Mouse (Mus musculus) common myeloid progenitor, adult 5-6 weeks (primary cell): ENCODE results near the gene Bri3. TPM values are rescaled to one million over a fixed set of nuclear protein-coding genes. Genes with fewer than 3 reads are reported as not detected.

ENCODE experiments used
- ATAC-seq: replicated peaks from 2 replicates; pipeline ENCODE4 v1.8.0; 2016; ENCODE audit warnings: low read depth, mild to moderate bottlenecking, moderate TSS enrichment, inconsistent platforms; ENCODE audit not compliant: poor library complexity, severe bottlenecking
- total RNA-seq: library from RNA; stranded (forward); fragments of 200-1000, 187-1606 nt; gene quantifications from 2 replicates; pipeline ENCODE4 v1.2.3, GENCODE M21; 2017

Bri3 gene
- total RNA-seq, 1 experiment from 2014 or later: 13.3 TPM

DNA sequence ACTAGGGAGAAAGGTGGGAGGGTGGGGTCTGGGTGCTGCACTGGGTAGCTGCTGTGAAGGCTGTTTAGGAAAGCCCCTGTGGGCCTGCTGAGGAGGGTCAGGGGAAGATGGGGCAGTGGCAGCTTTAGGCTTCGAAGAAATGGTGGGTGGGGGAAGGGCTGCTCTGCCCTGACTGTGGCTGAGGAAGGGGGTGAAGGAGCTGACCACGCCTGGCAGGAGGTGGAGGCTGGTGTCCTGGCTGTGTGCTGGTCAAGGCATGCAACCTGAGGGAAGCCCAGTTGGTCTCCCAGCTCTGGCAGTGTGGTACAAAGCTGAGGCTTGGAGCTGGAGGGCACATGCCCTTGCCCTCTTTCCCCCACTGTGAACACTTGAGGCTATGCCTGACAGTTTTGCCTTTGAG, 14.4 kb downstream of the Bri3 start:
- ATAC-seq: no peak

DNA sequence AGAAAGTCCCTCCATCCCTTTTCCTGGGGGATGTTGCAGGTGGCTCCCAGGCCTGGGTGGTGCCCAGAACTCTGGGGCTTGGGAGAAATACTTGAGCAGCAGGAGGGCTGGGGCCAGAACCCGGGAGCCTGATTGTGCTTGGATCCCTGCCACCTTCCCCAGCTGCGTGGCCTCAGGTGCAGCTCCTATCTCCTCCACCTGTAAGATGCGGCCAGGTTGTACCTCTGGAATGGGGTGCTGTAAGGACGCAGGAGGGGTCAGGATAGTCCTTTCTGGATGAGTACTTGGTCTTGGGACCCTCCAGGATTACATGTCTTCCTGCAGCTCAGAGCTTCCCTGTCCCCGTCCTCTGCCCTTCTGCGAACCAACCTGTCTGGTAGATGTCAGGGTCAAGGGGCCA, 15.0 kb downstream of the Bri3 start:
- no peak for ATAC-seq

DNA sequence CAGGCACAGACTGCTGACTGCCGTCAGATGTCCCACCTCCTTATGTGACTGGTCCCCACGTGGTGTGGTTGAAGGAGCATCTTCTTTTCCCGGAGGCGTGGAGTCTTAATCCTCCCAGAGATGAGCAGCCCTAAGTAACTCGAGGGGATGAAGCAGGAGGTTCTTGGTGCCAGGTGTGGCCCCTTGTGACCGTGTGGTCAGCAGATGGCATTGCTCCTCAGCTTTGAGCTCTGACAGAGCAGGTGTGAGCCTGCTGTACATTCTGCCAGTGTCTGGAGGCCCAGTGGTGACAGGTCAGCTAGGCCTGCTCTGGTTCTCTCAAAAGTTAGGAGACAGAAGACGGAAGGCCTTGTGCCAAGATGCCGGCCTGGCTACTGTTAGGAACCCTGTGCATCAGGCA, 16.2 kb downstream of the Bri3 start:
- no peak for ATAC-seq

DNA sequence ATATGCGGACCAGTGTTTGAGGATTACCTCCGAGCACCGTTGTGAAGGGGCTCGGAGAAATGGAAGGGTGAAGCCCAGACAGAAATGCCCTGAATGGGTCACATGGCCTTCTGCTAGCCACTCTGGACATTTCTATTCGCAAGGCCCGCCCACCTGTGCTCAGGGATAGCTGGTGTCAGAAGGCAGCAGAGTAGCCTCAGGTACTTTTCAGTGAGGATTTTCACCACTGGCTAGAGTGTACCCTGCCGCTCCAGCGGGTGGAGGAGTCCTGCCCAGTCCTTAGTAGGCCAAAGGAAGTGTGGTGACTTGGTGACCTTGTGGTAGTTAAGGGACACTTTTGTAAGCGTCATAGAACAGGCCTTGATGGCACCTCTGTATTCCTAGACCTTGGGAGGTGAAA, 17.1 kb downstream of the Bri3 start:
- no peak for ATAC-seq

DNA sequence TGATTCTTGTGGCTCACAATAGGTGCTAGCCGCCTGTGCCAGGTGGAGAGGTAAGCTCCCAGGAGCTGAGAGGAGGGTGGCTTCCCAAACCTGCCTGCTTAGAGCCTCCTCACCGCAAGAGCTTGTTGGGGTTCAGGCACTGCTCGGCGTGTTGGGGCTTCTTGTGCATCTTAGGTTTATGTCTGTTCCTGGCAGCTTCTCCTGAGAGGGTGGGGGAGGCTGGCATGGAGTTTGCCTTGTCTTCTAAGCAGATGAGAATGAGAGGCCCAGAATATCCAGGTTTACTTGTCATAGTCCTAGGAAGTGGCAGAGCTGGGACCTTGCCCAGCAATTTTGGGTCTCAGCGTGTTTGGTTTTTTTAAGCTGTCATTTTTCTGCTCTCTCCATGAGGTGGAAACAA, 17.6 kb downstream of the Bri3 start:
- no peak for ATAC-seq

DNA sequence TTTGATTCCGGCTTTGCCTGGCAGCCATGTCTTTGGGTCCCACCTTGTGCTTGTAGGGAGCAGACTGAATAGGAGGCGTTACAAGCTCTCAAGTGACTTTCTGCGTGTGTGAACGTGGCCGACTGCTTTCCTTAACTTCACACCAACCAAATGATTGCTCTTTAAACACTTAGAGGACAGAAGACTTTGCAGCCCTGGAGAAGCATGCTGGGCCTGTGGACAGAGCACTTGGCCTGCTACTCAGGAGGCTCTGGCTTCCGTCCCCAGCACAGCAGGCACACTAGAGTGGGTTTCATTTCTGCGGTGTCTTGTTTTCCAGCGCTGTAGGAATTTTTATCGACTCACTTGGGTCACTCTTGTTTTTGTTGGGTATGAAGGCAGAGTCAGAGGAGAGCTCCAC, 18.8 kb downstream of the Bri3 start:
- no peak for ATAC-seq

DNA sequence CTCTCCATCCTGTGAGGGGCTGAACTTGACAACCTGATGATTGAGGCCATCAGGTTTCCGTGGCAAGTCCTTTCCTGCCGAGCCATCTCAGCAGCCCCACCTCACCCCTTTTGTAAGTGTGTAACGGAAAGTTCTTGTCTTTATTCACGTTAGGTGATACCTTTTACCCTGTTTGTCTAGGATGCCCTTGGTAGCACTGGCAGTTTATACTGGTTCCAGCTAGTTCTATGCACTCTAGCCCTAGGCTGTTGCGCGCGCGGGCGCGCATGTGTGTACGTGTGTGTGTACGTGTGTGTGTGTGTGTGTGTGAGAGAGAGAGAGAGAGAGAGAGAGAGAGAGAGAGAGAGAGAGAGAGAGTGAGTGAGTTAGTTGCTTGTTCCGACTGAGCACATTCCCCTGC, 19.3 kb downstream of the Bri3 start:
- no peak for ATAC-seq

DNA sequence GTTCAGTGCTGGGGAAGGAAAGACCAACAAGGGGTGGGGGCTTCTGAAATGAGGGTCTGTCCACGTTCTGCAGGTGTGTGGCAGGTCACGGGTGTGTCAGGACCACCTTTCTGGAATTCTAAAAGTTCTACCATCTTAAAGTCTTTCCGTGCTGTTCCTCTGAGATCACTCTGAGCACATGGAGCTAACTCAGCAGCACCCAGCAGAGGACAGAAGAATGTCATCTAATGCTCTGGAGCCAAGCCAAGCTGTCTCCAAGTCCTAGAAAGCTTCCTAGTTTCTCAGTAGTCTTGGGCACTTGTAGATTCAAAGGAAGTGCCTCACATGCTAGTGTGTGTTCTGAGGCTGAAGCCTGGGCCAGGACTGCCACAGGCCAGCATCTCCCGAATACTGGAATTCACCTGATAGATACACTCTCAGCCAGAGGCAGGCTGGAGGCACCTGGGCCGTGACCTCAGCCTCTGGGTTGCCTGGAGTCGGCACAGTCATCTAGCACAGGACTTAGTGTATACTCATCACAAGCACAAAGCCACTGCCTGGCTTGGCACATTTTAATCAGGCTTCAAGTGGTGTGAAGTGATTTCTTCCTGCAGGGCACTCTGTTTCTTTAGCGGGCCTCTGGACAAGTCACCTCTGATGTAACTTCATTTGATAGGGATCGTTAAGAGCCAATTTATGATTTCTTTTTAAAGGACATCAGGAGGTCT, 23.5 kb downstream of the Bri3 start:
- ATAC-seq: no peak

DNA sequence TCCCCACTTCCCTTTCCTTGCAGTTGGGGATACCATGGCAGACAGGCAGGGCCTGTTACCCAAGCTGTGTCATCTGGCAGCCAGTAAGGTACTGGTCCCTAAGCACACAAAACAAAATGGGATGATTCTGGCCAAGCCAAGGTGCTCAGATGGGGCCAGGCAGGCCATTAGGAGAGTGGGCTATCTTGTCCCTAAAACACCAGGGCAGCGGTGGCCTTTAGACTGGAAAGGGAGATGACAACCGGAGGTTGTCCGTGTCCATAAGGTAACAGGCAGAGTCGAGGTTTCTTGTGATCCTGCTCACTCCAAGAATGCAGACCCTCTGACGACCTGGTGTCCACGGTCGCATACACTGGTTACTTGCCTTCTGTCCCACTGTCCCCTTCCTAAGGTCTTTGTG, 25.7 kb downstream of the Bri3 start:
- no peak for ATAC-seq

DNA sequence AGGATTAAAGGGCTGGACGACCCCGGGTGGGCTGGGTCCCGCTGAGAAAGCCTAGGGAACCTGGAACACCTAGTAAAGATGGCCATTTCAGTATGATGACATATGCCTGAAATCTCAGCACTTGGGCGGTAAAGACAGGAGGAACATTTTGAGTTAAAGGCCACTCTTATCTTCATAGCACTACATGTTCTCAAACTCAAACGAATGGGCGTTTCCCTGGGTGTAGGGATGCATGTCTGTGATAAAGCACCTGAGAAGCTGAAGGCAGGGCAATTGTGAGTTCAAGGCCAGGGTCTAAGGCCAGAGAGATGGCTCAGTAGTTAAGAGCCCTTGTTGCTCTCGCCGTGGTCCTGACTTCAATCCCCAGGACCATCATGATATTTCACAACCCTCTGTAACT, 26.2 kb downstream of the Bri3 start:
- no peak for ATAC-seq

DNA sequence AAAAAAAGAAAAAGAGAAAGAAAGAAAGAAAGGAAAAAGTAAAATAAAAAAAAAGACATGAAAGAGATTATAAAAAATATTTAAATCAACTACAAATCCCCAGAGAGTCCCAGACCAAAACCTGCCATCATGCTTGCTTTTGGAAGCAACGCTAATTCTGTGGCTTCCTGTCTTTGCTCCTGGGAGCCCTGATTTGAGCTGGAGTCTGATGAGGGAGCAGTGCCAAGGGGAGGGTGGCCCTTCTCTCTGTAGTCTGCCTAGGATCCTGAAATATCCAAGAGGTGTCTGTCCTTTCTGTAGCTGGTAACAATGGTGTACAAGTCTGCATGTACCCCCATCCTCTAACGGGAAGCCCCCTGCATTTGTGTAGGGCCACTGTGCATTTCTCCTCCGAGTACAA, 26.9 kb downstream of the Bri3 start:
- ATAC-seq: no peak

DNA sequence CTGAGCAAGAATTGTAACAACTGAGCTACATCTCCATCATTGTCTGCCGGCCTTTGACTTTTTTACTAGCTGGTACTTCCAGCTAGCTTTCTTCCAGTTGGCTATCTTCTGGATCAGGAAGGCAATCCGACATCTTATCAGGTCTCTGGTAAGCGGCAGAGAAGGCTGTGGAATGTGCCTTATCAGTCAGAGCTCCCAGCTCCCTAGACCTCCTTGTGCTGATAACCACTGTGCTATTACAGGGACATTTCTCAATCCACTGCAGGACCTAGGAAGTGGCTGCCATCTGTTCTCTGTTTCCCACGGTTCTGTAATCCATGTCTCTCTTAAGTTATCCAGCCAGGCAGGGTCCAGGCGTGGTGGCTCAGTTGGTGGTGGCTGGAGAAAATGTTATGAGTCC, 27.5 kb downstream of the Bri3 start:
- ATAC-seq: no peak

DNA sequence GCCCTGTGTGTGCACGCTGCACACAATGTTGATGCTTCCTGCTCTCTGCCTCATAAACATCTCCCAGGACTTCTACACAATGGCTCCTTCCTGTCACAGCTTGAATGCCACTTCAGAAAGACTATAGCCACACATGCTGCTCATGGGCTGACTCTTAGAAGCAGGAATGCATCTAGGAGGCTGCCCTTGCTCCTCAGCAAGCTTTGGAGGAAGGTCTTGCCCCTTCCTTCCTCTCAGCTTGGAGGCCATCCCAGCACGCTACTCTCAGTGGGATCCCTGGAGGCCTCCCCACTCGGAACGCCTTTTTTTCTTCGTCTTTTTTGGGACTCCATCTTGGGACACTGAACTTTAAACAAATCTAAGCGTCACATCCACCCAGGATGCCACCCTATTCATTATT, 30.7 kb downstream of the Bri3 start:
- no peak for ATAC-seq

DNA sequence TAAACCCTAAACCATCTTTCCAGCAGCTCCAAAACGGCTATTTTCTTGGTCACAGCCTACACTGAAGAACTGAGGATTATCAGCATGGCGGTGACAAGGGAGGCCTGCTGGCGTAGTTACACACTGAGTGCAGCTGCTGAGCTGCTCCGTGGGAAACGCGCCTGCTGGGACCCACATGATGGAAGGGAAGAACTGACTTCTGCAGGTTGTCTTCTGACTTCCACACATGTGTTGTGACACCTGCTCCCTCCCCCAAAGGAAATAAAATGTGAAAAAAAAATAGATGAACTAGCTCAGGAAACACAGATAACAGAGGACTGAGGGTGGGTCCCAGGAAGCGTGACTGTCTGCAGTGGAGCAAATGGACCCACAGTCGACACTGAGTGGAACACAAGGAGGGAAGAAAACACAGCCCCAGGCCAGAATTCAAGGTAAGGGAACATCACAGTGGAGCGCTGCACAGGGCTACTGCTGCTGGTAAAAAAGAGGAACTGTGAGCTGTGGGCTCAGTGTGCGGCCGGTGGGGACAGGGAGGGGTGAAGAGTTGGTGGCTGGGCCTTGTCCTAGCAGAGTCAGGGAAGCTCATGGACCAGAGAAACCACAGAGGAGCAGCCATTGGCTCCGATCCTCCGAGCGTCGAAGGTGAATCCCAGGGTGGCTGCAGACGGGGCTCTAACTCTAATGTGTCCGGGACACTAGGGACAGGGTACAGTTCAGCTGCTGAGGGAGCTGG, 32.8 kb downstream of the Bri3 start:
- ATAC-seq: peak; percentile 98

DNA sequence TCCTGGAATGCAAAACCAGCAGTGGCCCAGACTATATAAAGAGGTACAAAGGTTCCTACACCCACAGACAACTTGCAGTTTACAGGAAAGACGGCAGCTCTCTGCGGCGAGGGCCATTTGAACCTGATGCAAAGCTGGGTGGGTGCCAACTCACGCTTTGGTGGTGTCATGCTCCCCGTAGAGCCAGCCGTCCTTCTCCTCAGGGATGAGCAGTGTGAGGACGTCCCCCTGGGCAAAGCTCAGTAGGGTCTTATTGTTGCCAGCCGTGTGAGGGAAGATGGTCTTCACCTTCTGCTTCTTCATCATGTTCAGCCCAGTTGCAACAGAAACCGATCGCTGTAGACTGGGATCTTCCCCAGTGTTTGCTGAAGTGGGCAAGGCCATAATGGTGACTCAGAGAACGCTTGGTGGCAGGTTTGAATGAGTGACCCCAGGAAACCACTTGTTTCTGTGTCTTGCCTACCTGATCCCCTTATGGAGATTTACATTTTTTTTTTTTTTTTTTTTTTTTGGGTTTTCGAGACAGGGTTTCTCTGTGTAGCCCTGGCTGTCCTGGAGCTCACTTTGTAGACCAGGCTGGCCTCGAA, 34.2 kb downstream of the Bri3 start:
- ATAC-seq: no peak

DNA sequence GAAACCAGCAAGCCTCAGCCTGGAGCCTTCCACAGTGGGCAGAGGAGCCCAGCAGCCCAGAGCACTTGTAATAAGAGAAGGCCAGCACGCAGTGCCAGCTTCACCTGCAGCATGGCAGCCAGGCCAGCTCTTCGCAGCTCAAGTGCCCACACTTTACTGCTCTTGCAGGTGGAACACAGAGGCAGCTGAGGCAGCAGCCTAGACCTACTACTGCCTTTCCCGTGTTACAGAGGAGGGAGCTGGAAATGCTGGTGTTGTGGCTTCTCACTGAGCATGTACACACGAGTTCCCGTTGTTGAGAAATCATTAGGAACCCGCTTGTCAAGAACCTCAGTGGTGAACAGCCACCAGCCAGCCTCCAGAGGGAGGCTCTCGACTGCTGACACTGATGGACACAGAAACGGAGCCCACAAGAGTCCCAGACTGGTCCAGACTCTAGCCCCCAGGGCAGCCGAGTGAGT, 34.9 kb downstream of the Bri3 start:
- peak; percentile 17 for ATAC-seq

DNA sequence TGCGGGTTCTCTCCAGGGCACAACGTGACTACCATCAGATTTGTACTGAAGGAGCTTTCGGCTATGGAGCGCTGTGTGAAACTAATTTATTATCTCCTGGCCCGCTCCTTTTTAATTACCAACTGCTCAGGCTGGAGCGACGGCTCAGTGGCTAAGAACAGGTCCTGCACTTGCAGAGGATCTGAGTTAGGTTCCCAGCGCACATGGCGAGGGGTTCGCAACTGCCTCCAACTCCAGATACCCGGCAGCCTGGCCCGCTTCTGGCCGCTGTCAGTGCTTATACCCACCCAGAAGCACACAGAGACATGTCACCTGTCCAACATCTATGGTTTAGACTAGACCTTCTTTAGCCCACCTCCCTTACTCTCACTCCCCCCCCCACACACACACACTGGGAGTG, 35.7 kb downstream of the Bri3 start:
- no peak for ATAC-seq

DNA sequence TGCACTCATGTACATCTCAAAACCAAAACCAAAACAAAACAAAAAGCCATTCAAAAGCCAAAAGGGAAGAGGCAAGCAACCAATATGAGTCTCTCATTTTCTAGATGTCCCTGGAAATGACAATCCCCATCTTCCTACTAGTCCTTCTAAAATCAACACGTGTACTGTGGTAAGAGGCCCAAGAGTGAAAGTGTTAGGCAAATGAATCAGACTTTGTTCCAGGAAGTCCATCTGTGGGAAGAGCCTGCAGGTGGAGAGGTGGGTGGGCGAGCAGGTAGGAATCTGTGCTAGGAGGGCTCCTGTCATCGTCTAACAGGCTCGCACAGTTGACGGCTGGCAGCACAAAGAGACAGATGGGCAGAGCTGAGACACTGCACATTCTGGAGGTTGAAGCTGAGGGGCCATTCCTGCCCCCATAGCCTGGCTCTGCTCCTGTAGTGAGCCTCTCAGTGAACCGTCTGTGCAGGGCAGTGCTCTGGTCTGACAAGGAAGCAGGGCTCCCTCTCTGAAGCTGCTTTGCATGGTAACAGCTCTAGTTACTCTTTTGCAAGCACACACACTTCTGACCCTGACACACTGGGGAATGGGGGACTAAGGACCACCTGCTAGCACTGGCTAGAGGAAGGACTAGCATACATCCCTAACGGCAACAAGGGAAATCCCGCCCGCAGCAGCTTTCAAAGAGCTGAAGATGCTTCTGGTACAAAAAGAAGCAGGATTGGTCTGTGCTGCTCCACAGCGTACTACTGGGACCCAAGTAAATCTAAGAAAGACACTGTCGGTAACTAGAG, 38.4 kb downstream of the Bri3 start:
- no peak for ATAC-seq

DNA sequence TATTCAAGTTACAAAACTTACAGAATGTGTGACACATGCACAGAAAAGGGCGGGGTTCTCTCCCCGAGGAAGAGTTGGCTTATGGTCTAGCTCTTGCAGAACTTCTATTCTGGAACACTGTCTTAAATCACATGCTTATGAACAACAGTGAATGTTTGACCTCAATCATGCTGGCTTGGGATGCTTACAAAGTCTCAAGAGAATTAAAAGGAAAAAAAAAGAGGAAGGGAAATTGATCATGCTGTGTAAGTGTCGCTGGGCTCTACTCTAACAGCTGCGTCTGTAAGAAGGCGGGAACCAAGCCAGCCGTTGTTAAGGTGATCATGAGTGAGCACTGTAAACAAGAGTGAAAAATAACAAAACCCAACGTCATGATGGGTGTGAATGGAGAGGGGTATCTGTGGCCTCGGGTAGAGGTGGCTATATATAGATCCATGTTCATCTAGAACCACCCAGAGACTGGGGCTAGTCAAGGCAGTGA, 39.4 kb downstream of the Bri3 start:
- ATAC-seq: peak; percentile 79

DNA sequence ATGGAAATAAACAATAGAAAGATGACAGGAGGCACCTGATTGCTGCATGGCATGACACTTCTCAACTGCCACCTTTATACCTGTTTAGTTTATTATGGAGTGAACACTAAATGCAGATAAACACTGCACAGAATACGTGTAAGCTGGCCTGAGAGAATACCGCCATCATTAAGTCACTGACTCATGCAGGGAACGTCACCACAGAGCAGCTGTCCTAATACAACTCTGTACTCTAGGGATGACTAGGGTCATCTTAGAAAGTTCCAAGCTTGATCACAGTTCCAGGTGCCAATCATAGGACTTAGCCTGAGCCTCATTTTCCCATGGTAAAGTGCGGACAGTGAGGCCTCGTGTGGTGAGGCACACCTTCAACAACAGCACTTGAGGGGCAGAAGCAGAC, 40.4 kb downstream of the Bri3 start:
- no peak for ATAC-seq
